Comparison of ENCODE assay signal across 13 mouse cellular contexts in genomic region chr6:22496471-22496870, GRCm38 (mm10).
A peak's percentile ranks its signal among the peaks of the same experiment; 100 is the strongest.
DNase-seq lines count a peak whose midpoint lies in the region; ATAC-seq and TF ChIP-seq lines count a peak whose summit lies in the region.
"Had no signal": no experiment of that assay in that cellular context is flagged by ENCODE, and none has a peak within 500 bp of the region (broad histone marks: within the 10 kb centered on the region; RNA-seq: fewer than 3 reads in every experiment).

No protein-coding gene starts in this region.

- intact Hi-C loops in gastrocnemius, adult 2 months (cut with DNase I): no loop called here

- no peak for DNase-seq in gastrocnemius, adult 2 months
- DNase-seq in gastrocnemius, adult 8-10 months (ENCODE audit: low spot score in 2 of 2): no peak
- no peak for DNase-seq in liver, postnatal 0 days
- no peak for DNase-seq in stomach, postnatal 0 days (ENCODE audit: low spot score)
- no peak for DNase-seq in right cerebral cortex, postnatal 36 days (ENCODE audit: low spot score in 2 of 2)
- no peak for DNase-seq in left cerebral cortex, adult 8-10 months (ENCODE audit: low spot score in 2 of 2)
- DNase-seq: layer of hippocampus, adult 9-11 months; liver, embryonic 13.5 days had no signal

- no peak overlapping the region for H3K4me3 ChIP-seq in gastrocnemius, adult 2 months
- no peak overlapping the region for H3K4me3 ChIP-seq in liver, postnatal 0 days (ENCODE audit: low read depth, low read length)
- no peak overlapping the region for H3K4me3 ChIP-seq in liver, embryonic 12.5 days
- H3K4me3 ChIP-seq in E14TG2a.4 (replicated peaks; ENCODE audit: low read length): no peak overlapping the region
- no peak overlapping the region for H3K4me3 ChIP-seq in stomach, postnatal 0 days (ENCODE audit: low read depth, low read length)
- H3K4me3 ChIP-seq: heart, embryonic 12.5 days; hindbrain, embryonic 13.5 days; liver, embryonic 13.5 days had no signal

- TF ChIP-seq EP300 in liver, postnatal 0 days (IDR thresholded peaks at IDR 0.05; ENCODE audit: low read depth): no peak
- TF ChIP-seq EP300 in stomach, postnatal 0 days (optimal IDR thresholded peaks at IDR 0.05): no peak

- no peak overlapping the region for H3K9ac ChIP-seq in liver, postnatal 0 days (replicated peaks)
- no peak overlapping the region for H3K9ac ChIP-seq in liver, embryonic 12.5 days
- H3K9ac ChIP-seq in stomach, postnatal 0 days (ENCODE audit: low read length): no peak overlapping the region
- H3K9ac ChIP-seq: heart, embryonic 12.5 days; hindbrain, embryonic 13.5 days; liver, embryonic 13.5 days had no signal

- no peaks in the 10 kb centered on the region for H3K4me1 ChIP-seq in liver, postnatal 0 days (ENCODE audit: insufficient read depth)
- no peaks in the 10 kb centered on the region for H3K4me1 ChIP-seq in liver, embryonic 12.5 days
- peaks cover 6% of the 10 kb centered on the region for H3K4me1 ChIP-seq in E14TG2a.4 (replicated peaks; ENCODE audit: low read depth, low read length)
- H3K4me1 ChIP-seq in stomach, postnatal 0 days (replicated peaks; ENCODE audit: control insufficient read depth, insufficient read depth): no peaks in the 10 kb centered on the region
- H3K4me1 ChIP-seq: hindbrain, embryonic 13.5 days; liver, embryonic 13.5 days had no signal

- no peak overlapping the region for H3K27ac ChIP-seq in gastrocnemius, adult 2 months
- H3K27ac ChIP-seq in liver, postnatal 0 days (ENCODE audit: low read depth): no peak overlapping the region
- no peak overlapping the region for H3K27ac ChIP-seq in liver, embryonic 12.5 days
- no peak overlapping the region for H3K27ac ChIP-seq in stomach, postnatal 0 days (replicated peaks)
- H3K27ac ChIP-seq: hindbrain, embryonic 13.5 days; liver, embryonic 13.5 days had no signal

- no peaks in the 10 kb centered on the region for H3K9me3 ChIP-seq in liver, postnatal 0 days (ENCODE audit: low read length)
- no peaks in the 10 kb centered on the region for H3K9me3 ChIP-seq in liver, embryonic 12.5 days (replicated peaks)
- no peaks in the 10 kb centered on the region for H3K9me3 ChIP-seq in E14TG2a.4 (ENCODE audit: low read length)
- no peaks in the 10 kb centered on the region for H3K9me3 ChIP-seq in stomach, postnatal 0 days (ENCODE audit: control insufficient read depth, low read length)
- H3K9me3 ChIP-seq: heart, embryonic 12.5 days; hindbrain, embryonic 13.5 days; liver, embryonic 13.5 days had no signal

- H3K36me3 ChIP-seq in liver, postnatal 0 days (replicated peaks; ENCODE audit: insufficient read depth, low read length): no peaks in the 10 kb centered on the region
- H3K36me3 ChIP-seq in liver, embryonic 12.5 days: no peaks in the 10 kb centered on the region
- H3K36me3 ChIP-seq in E14TG2a.4 (ENCODE audit: insufficient read depth, low read length): no peaks in the 10 kb centered on the region
- no peaks in the 10 kb centered on the region for H3K36me3 ChIP-seq in stomach, postnatal 0 days (ENCODE audit: control insufficient read depth, insufficient read depth, low read length)
- H3K36me3 ChIP-seq: heart, embryonic 12.5 days; hindbrain, embryonic 13.5 days; liver, embryonic 13.5 days had no signal

- 59% methylated on average over 1 of the region's 1 CpGs for WGBS in liver, postnatal 0 days (ENCODE audit: insufficient replicate concordance)
- 61% methylated on average over 1 of the region's 1 CpGs for WGBS in liver, embryonic 12.5 days (ENCODE audit: insufficient replicate concordance)
- 74% methylated on average over 1 of the region's 1 CpGs for WGBS in stomach, postnatal 0 days

- no peaks in the 10 kb centered on the region for H3K27me3 ChIP-seq in liver, postnatal 0 days (ENCODE audit: insufficient read depth, low read length)
- no peaks in the 10 kb centered on the region for H3K27me3 ChIP-seq in liver, embryonic 12.5 days (replicated peaks)
- H3K27me3 ChIP-seq in E14TG2a.4 (ENCODE audit: insufficient read depth, low read length): no peaks in the 10 kb centered on the region
- no peaks in the 10 kb centered on the region for H3K27me3 ChIP-seq in stomach, postnatal 0 days (ENCODE audit: control insufficient read depth, insufficient read depth, low read length)
- H3K27me3 ChIP-seq: heart, embryonic 12.5 days; hindbrain, embryonic 13.5 days; liver, embryonic 13.5 days had no signal

- TF ChIP-seq CTCF in gastrocnemius, adult 2 months (IDR thresholded peaks at IDR 0.05): peak; percentile 28
- peak; percentile 31; the same call in 1 of the 2 replicates for TF ChIP-seq CTCF in liver, postnatal 0 days (IDR thresholded peaks at IDR 0.05; ENCODE audit: low read depth)
- TF ChIP-seq CTCF in E14TG2a.4 (conservative IDR thresholded peaks at IDR 0.05; ENCODE audit: low read length): peak; percentile 18; the same call in 1 of the 2 replicates
- TF ChIP-seq CTCF in stomach, postnatal 0 days (IDR thresholded peaks at IDR 0.05; ENCODE audit: low read depth): peak; percentile 39; the same call in 1 of the 2 replicates

- no peak for ATAC-seq in liver, postnatal 0 days
- ATAC-seq in liver, embryonic 12.5 days: no peak
- no peak for ATAC-seq in stomach, postnatal 0 days (ENCODE audit: low FRiP score, low TSS enrichment)

- no peak overlapping the region for H3K4me2 ChIP-seq in liver, postnatal 0 days (ENCODE audit: low read depth, low read length)
- H3K4me2 ChIP-seq in liver, embryonic 12.5 days: no peak overlapping the region
- no peak overlapping the region for H3K4me2 ChIP-seq in stomach, postnatal 0 days (replicated peaks; ENCODE audit: low read depth)
- H3K4me2 ChIP-seq: heart, embryonic 12.5 days; hindbrain, embryonic 13.5 days; liver, embryonic 13.5 days; midbrain, embryonic 11.5 days had no signal
